Mouse (Mus musculus) lung, postnatal 14 days (tissue): Measurements from ENCODE around the gene Cab39.

ENCODE experiments used
- DNase-seq: peaks from one replicate; pipeline ENCODE4 v3.0.0; 2021

Gene Cab39

GRCm38 (mm10) chr1:85852996-85853689 lies 59.9 kb downstream of the Cab39 start:
- peak; percentile 75 for DNase-seq

GRCm38 (mm10) chr1:85853865-85854264 lies 60.6 kb downstream of the Cab39 start:
- DNase-seq, result no peak

- DNase-seq, result no peak
These were observed 61.2 kb downstream of the Cab39 start for GRCm38 (mm10) chr1:85854475-85854874.

GRCm38 (mm10) chr1:85856266-85856665 lies 63.0 kb downstream of the Cab39 start:
- DNase-seq, result no peak

- DNase-seq, result no peak
These were observed 64.1 kb downstream of the Cab39 start for GRCm38 (mm10) chr1:85857261-85857754.

GRCm38 (mm10) chr1:85864383-85864782 lies 71.1 kb downstream of the Cab39 start:
- DNase-seq, result peak; percentile 42

GRCm38 (mm10) chr1:85870001-85870400 lies 76.8 kb downstream of the Cab39 start:
- no peak for DNase-seq

GRCm38 (mm10) chr1:85870546-85870945 lies 77.3 kb downstream of the Cab39 start:
- no peak for DNase-seq

GRCm38 (mm10) chr1:85882003-85882402 lies 88.8 kb downstream of the Cab39 start:
- DNase-seq, result no peak

GRCm38 (mm10) chr1:85887221-85887620 lies 94.0 kb downstream of the Cab39 start:
- DNase-seq, result no peak

GRCm38 (mm10) chr1:85894231-85894747 lies 101.0 kb downstream of the Cab39 start, which contains the start of gene Itm2c:
TSS of gene Itm2c (plus strand) at chr1:85894281.
- DNase-seq, result peak; percentile 92

GRCm38 (mm10) chr1:85894748-85895360 lies 101.6 kb downstream of the Cab39 start:
- DNase-seq, result peak; percentile 48

- DNase-seq, result peak; percentile 68
These were observed 102.2 kb downstream of the Cab39 start for GRCm38 (mm10) chr1:85895391-85895837.

GRCm38 (mm10) chr1:85896110-85896509 lies 102.9 kb downstream of the Cab39 start:
- no peak for DNase-seq

GRCm38 (mm10) chr1:85896781-85897700 lies 103.8 kb downstream of the Cab39 start:
- DNase-seq, result peak; percentile 33

GRCm38 (mm10) chr1:85897901-85898760 lies 104.9 kb downstream of the Cab39 start:
- no peak for DNase-seq

- DNase-seq, result no peak
These were observed 105.6 kb downstream of the Cab39 start for GRCm38 (mm10) chr1:85898761-85899387.

GRCm38 (mm10) chr1:85899388-85899761 lies 106.1 kb downstream of the Cab39 start:
- no peak for DNase-seq

GRCm38 (mm10) chr1:85900521-85901333 lies 107.5 kb downstream of the Cab39 start:
- DNase-seq, result no peak
